Comparison of ENCODE assay signal across 9 mouse cellular contexts in the genomic region with DNA sequence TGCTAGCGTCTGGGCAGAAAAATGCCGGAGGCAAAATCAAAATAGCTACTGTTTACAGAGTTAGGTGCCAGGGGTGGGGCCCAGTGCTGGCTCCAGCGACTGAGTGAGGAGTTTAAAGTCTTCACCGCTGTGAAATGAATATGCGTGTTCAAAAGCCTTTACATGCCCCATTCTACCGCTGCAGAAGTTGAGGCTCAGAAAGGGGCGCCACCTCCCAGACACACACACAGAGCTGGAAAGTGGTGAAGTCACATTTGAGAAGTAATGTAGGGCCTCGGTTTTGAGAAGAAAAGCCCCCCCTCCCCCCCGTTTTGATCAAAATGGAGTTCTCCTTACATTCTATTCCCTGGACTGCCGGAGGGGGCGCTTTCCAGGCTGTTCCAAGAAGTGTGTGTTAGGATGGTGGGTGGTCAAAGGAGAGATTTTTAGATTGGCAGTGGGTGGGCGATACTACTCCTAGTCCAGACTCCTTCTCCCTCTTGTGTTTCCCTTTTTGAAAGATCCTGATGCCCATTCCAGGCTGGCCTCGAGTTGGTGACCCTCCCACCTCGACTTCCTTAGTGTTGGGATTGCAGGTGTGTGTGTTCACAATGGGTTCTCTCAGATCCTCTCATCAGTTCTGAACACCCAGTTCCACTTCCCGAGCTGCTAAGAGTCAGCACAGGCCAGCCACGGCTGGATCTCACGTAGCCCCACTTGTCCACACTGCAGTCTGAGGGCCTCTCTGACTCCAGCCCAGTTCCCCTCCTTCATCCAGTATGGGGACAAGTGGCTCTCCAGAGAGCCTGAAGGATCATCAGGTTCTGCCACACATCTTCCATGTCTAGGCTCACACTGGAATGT.
DNase-seq lines count a peak whose midpoint lies in the region; ATAC-seq and TF ChIP-seq lines count a peak whose summit lies in the region.
"Had no signal": no experiment of that assay in that cellular context is flagged by ENCODE, and none has a peak within 500 bp of the region (broad histone marks: within the 10 kb centered on the region; RNA-seq: fewer than 3 reads in every experiment).

No protein-coding gene starts in this region.

- no peak overlapping the region for H3K4me3 ChIP-seq in hindbrain, embryonic 12.5 days
- H3K4me3 ChIP-seq in lung, adult 2 months (replicated peaks; ENCODE audit: extremely low read depth, low read depth, low read length), result no peak overlapping the region
- no peak overlapping the region; the same call in 1 of the 2 replicates for H3K4me3 ChIP-seq in stomach, embryonic 16.5 days (replicated peaks; ENCODE audit: low read length)
- H3K4me3 ChIP-seq: liver, embryonic 15.5 days had no signal

- H3K4me1 ChIP-seq in hindbrain, embryonic 12.5 days, result peaks cover 45% of the 10 kb centered on the region
- peaks cover 4% of the 10 kb centered on the region for H3K4me1 ChIP-seq in lung, adult 2 months (ENCODE audit: control insufficient read depth, insufficient read depth, low read length)
- peaks cover 24% of the 10 kb centered on the region for H3K4me1 ChIP-seq in stomach, embryonic 16.5 days (ENCODE audit: control insufficient read depth, insufficient read depth, low read length)

- peaks cover 33% of the 10 kb centered on the region for H3K27me3 ChIP-seq in hindbrain, embryonic 12.5 days
- peaks cover 55% of the 10 kb centered on the region for H3K27me3 ChIP-seq in stomach, embryonic 16.5 days (ENCODE audit: control insufficient read depth, insufficient read depth, low read length)

- ATAC-seq in hindbrain, embryonic 12.5 days (ENCODE audit: low FRiP score), result no peak
- ATAC-seq in stomach, embryonic 16.5 days (ENCODE audit: insufficient read depth, low FRiP score), result no peak
- ATAC-seq in CD4-positive, CD25-positive, alpha-beta regulatory T cell, adult 4 months, result no peak

- 22% methylated on average over 17 of the region's 17 CpGs for WGBS in hindbrain, embryonic 12.5 days
- WGBS in lung, adult 2 months, result 33% methylated on average over 17 of the region's 17 CpGs
- 28% methylated on average over 17 of the region's 17 CpGs for WGBS in stomach, embryonic 16.5 days

- TF ChIP-seq CTCF in lung, adult 2 months (IDR thresholded peaks at IDR 0.05; ENCODE audit: insufficient read depth, low read length), result 0 out of 2 replicates have a peak, but pooled peaks have one; percentile 3

- H3K9me3 ChIP-seq in hindbrain, embryonic 12.5 days (replicated peaks), result peaks cover 6% of the 10 kb centered on the region
- H3K9me3 ChIP-seq in stomach, embryonic 16.5 days (replicated peaks; ENCODE audit: control insufficient read depth, low read length), result 0 out of 2 replicates have a peak, but pooled peaks cover 3% of the 10 kb centered on the region
- H3K9me3 ChIP-seq: liver, embryonic 15.5 days had no signal

- TF ChIP-seq POLR2A in lung, adult 2 months (IDR thresholded peaks at IDR 0.05; ENCODE audit: borderline replicate concordance, extremely low read depth, low read depth, low read length), result no peak

- DNase-seq in right cerebral cortex, postnatal 4 days, result peak; percentile 33
- DNase-seq in right cerebral cortex, postnatal 36 days (ENCODE audit: low spot score in 2 of 2), result no peak
- DNase-seq in lung, adult 2 months, result peak; percentile 51
- DNase-seq in thymus, postnatal 36 days, result no peak
- no peak for DNase-seq in gastrocnemius, adult 18-20 months (ENCODE audit: low spot score)

- H3K36me3 ChIP-seq in hindbrain, embryonic 12.5 days, result no peaks in the 10 kb centered on the region
- H3K36me3 ChIP-seq in stomach, embryonic 16.5 days (ENCODE audit: control insufficient read depth, insufficient read depth, low read length), result no peaks in the 10 kb centered on the region
- H3K36me3 ChIP-seq: liver, embryonic 15.5 days had no signal

- 0 out of 2 replicates have a peak overlapping the region, but pooled peaks have one; percentile 3 for H3K9ac ChIP-seq in hindbrain, embryonic 12.5 days
- no peak overlapping the region; the same call in 1 of the 2 replicates for H3K9ac ChIP-seq in stomach, embryonic 16.5 days (ENCODE audit: low read length)
- H3K9ac ChIP-seq: liver, embryonic 15.5 days had no signal

- peak overlapping the region; percentile 35 for H3K4me2 ChIP-seq in hindbrain, embryonic 12.5 days (replicated peaks)
- H3K4me2 ChIP-seq in stomach, embryonic 16.5 days (ENCODE audit: low read depth, low read length), result peak overlapping the region; percentile 42
- H3K4me2 ChIP-seq: liver, embryonic 15.5 days had no signal

- no peak overlapping the region for H3K27ac ChIP-seq in hindbrain, embryonic 12.5 days
- H3K27ac ChIP-seq in stomach, embryonic 16.5 days (ENCODE audit: low read length), result no peak overlapping the region
- H3K27ac ChIP-seq: liver, embryonic 15.5 days had no signal

Comparison
In these comparisons a context has a peak if more than half of its experiments do, and no peak if none do; other contexts are left out.
1. DNase-seq: peak in right cerebral cortex, postnatal 4 days (single experiment) and lung, adult 2 months (single experiment); none in right cerebral cortex, postnatal 36 days (0 of 2), thymus, postnatal 36 days (0 of 2) and gastrocnemius, adult 18-20 months (single experiment).